Mouse (Mus musculus) heart, embryonic 14.5 days (tissue): ENCODE results near the gene Aldh16a1. TPM values are rescaled to one million over a fixed set of nuclear protein-coding genes. Genes with fewer than 3 reads are reported as not detected.

Source experiments
- ATAC-seq: fragments of 200-750 bp; cut with Nextera tagmentation; 2 replicates; pipeline ENCODE4 v1.8.0; 2017; ENCODE audit warnings: low read depth, moderate TSS enrichment; ENCODE audit not compliant: insufficient number of reproducible peaks, insufficient read depth, low FRiP score
- H3K27ac ChIP-seq, 2 experiments: fragments of 200-500 bp in 1 of 2; fragments of 300-500 bp in 1 of 2; sonication (generic) in 1 of 2; replicated peaks in 1 of 2; 2 replicates each; pipeline ENCODE4 v1.5.1; 2012 to 2014; ENCODE audit warnings: low read depth in 2 of 2, low read length in 2 of 2, control low read depth in 1 of 2, mild to moderate bottlenecking in 1 of 2, mixed read lengths in 1 of 2; ENCODE audit not compliant: control insufficient read depth in 1 of 2, insufficient read depth in 1 of 2
- H3K27me3 ChIP-seq: fragments of 300-500 bp; sonication (generic); 2 replicates; pipeline ENCODE4 v1.6.1; 2014; ENCODE audit warnings: mild to moderate bottlenecking, low read length, control low read depth; ENCODE audit not compliant: control insufficient read depth, insufficient read depth
- H3K36me3 ChIP-seq: fragments of 300-500 bp; sonication (generic); 2 replicates; pipeline ENCODE4 v1.6.1; 2014; ENCODE audit warnings: mild to moderate bottlenecking, control low read depth, low read length, mixed read lengths; ENCODE audit not compliant: control insufficient read depth, insufficient read depth
- H3K4me1 ChIP-seq, 2 experiments: fragments of 200-500 bp in 1 of 2; fragments of 300-500 bp in 1 of 2; sonication (generic) in 1 of 2; 2 replicates each; pipeline ENCODE4 v1.6.1; 2012 to 2014; ENCODE audit warnings: low read length in 2 of 2, control low read depth in 1 of 2, mixed read lengths in 1 of 2; ENCODE audit not compliant: control insufficient read depth in 2 of 2, insufficient read depth in 2 of 2
- H3K4me2 ChIP-seq: fragments of 300-500 bp; sonication (generic); 2 replicates; pipeline ENCODE4 v1.6.1; 2014; ENCODE audit warnings: mild to moderate bottlenecking, low read length
- H3K4me3 ChIP-seq, 2 experiments: fragments of 200-500 bp in 1 of 2; fragments of 300-500 bp in 1 of 2; sonication (generic) in 1 of 2; 2 replicates each; pipeline ENCODE4 v1.5.1; 2012 to 2014; ENCODE audit warnings: low read length in 2 of 2, mild to moderate bottlenecking in 2 of 2, control low read depth in 1 of 2, low read depth in 1 of 2, moderate library complexity in 1 of 2; ENCODE audit not compliant: control insufficient read depth in 1 of 2, insufficient read depth in 1 of 2
- H3K9ac ChIP-seq: fragments of 300-500 bp; sonication (generic); 2 replicates; pipeline ENCODE4 v1.6.1; 2014; ENCODE audit warnings: mild to moderate bottlenecking, low read length
- H3K9me3 ChIP-seq: fragments of 300-500 bp; sonication (generic); 2 replicates; pipeline ENCODE4 v1.6.1; 2016; ENCODE audit warnings: low read length, control low read depth; ENCODE audit not compliant: control insufficient read depth
- WGBS: fragments of 180-500 bp; shearing (Covaris S2); extraction: QIAGEN DNeasy Blood & Tissue Kit; methylation state at CpG from one replicate; pipeline ENCODE4 v1.1.7; 2014; 5-methylcytosine and 5-hydroxymethylcytosine counted together
- microRNA counts: library from miRNA; unstranded; fragments of <30 nt; microRNA quantifications from one replicate; lab custom pipeline; 2016
- microRNA-seq: library from miRNA; unstranded; fragments of <30 nt; microRNA quantifications from one replicate; pipeline ENCODE4, GENCODE M21; 2016
- polyA plus RNA-seq: library from polyadenylated mRNA; unstranded; fragments of >200 nt; fragmentation: Nextera tagmentation; extraction: Ambion mirVana; gene quantifications from 2 replicates; pipeline ENCODE4 v1.2.1, GENCODE M21; 2014

The Aldh16a1 gene
- polyA plus RNA-seq, 1 experiment from 2014 or later, result 31.2 TPM

DNA sequence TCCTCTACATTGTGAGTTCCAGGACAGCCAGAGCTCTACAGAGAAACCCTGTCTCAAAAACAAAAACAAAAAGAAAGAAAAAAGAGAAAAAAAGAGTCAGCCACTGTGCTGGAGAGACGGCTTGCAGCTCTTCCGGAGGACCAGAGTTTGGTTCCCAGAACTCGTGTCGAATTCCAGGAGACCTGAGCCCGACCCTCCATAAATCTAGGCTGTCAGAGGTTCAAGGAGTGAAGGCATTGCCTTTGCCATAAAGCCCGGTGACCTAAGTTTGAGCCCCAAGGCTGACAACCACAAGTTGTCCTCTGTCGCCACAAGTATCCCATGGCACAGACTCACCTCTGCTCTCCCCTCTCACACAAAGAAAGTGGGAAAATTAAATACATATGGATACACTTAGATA lies 60.3 kb downstream of the Aldh16a1 start:
- H3K9ac ChIP-seq, result no peak overlapping the region
- H3K27ac ChIP-seq, result no peak overlapping the region

GRCm38 (mm10) chr7:45093516-45093905 lies 60.9 kb downstream of the Aldh16a1 start:
- ATAC-seq, result no peak

More for the DNA sequence above, 60.3 kb downstream of the Aldh16a1 start:
- Histone ChIP-seq H3K4me1 (peaks cover 7 to 14% of the 10 kb centered on the region in 2 experiments; a peak in 2 of 4 replicates), H3K9me3 (no peaks in the 10 kb centered on the region), H3K4me3 (no peak overlapping the region), H3K36me3 (no peaks in the 10 kb centered on the region), H3K4me2 (no peak overlapping the region), H3K27me3 (no peaks in the 10 kb centered on the region)
- ATAC-seq, result no peak
- 58% methylated on average over 7 of the region's 7 CpGs for WGBS

DNA sequence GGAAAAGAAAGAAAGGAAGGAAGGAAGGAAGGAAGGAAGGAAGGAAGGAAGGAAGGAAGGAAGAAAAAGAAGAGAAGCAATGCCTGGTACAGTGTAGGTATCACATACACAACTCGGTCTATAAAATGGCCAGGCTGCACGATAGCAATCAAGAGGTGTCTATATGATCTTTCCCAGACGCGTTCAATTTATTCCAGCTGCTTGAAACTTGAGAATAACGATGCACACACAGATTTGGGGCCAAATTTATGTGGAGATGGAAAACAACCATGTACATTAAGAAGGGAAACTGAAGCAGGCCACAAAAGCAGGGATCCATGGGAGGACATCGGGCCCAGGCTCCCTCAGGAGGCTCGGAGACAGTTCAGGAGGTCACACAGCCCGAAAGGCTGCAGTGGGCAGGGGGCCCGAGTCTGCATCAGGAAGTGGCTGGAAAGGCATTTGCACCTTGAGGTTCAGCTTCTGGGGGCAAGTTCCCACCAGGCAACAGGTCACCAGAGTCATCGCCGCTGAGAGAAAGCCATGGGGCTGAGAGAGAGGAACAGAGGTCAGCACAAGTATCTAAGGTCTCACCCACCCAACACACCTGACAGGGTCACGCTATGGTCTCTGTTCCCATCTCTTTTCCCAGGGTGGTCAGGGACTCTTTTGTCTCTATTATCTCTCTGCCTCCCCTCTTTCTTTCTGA lies 61.4 kb downstream of the Aldh16a1 start:
- Histone ChIP-seq H3K36me3 (peaks cover 10% of the 10 kb centered on the region), H3K4me2 (no peak overlapping the region), H3K9me3 (no peaks in the 10 kb centered on the region), H3K9ac (0 out of 2 replicates have a peak overlapping the region, but pooled peaks have one; percentile 21), H3K4me3 (no peak overlapping the region), H3K4me1 (peaks cover 7 to 14% of the 10 kb centered on the region in 2 experiments; a peak in 2 of 4 replicates), H3K27ac (peak overlapping the region in 1 of 2 experiments; percentile 82; a peak in 2 of 4 replicates), H3K27me3 (no peaks in the 10 kb centered on the region)
- 57% methylated on average over 12 of the region's 12 CpGs for WGBS
- no peak for ATAC-seq

More at GRCm38 (mm10) chr7:45093516-45093905, 60.9 kb downstream of the Aldh16a1 start:
- peaks cover 5% of the 10 kb centered on the region for H3K36me3 ChIP-seq
- H3K9me3 ChIP-seq, result no peaks in the 10 kb centered on the region
- WGBS, result 36% methylated on average over 18 of the region's 18 CpGs
- H3K9ac ChIP-seq, result no peak overlapping the region
- peaks cover 7 to 14% of the 10 kb centered on the region in 2 experiments; a peak in 2 of 4 replicates for H3K4me1 ChIP-seq
- H3K4me2 ChIP-seq, result no peak overlapping the region
- no peak overlapping the region for H3K4me3 ChIP-seq
- H3K27me3 ChIP-seq, result no peaks in the 10 kb centered on the region
- no peak overlapping the region for H3K27ac ChIP-seq

DNA sequence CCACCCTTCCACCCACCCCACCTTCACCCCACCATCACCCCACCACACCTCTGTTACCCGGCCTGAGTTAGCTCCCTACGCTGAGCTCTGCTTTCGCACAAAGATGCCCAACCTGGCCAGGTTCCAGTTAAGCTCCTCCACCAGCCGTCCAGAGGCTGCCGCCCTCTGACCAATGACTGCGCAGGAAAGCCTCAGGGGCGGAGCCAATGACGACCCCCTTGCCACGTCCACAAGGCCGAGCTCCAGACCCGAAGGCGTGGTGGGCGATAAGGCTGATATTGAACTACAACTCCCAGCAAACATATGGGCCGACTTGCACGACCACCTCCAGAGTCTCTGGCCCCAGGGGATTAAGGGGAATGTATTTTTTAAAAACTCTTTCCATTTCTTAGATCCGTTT lies 62.3 kb downstream of the Aldh16a1 start, which contains the start of gene Rcn3:
TSS of gene Rcn3 (minus strand) at position 174 of the 400 bp plus-strand sequence.
- H3K27me3 ChIP-seq, result no peaks in the 10 kb centered on the region
- H3K9me3 ChIP-seq, result no peaks in the 10 kb centered on the region
- peak; percentile 93 for ATAC-seq
- peak within 1 kb of the TSS; percentile 78 for H3K9ac ChIP-seq
- peaks cover 7 to 14% of the 10 kb centered on the region in 2 experiments; a peak in 2 of 4 replicates for H3K4me1 ChIP-seq
- H3K27ac ChIP-seq, result peak within 1 kb of the TSS; percentile 81 to 82
- WGBS, result under 1% methylated on average over 16 of the region's 16 CpGs
- H3K4me3 ChIP-seq, result peak within 1 kb of the TSS; percentile 52
- H3K4me2 ChIP-seq, result peak within 1 kb of the TSS; percentile 68
- peaks cover 19% of the 10 kb centered on the region for H3K36me3 ChIP-seq

DNA sequence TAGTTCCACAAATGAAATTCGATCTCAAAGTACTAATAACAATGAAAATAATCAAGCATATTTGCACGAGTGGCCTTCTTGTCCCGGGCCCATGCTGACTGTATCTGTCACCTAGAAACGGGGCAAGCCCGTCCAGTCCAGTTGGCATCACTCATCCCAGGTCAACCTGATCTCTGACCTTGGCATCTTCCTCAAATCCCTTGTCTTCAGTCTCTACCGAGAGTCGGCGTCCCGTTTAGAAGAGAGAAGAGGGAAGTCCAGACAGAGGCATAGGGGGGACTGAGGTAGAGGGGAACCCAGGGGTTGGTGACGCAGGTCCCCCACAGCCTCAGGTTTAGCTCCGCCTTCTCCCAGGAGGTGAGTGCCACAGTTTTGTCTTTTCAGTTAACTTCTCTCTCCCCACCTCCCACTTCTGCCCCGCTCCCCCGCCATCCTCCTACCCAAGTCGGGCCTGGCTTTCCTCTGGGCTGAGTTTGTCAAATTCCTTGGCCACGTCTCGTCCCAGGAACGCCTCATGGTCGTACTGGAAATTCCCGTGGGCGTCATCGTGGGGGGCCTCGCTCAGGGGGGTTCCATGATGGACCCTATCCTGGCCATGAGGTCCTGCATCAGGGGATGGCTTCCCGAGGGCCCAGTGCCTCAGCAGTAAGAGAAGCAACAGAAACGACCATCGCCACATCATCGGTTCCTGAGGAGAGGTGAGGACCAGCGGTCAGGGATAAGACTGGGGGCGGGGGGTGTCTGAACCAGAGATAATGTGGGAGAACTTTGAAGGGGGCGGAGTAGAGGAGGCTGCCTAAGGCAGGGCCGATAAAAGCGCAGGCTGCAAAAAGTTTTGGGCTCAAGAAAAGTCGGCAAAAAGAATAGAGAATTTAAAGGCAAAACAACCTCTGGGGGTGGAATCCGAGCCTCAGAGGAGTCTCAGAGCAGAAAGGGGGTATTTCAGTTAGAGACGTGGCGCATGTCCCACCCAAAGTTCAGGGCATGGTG lies 63.1 kb downstream of the Aldh16a1 start:
- Histone ChIP-seq H3K4me3 (peak overlapping the region; percentile 52), H3K27me3 (no peaks in the 10 kb centered on the region), H3K4me2 (peak overlapping the region; percentile 68), H3K27ac (peak overlapping the region; percentile 81 to 82), H3K9ac (peak overlapping the region; percentile 78), H3K4me1 (peaks cover 7 to 14% of the 10 kb centered on the region in 2 experiments; a peak in 2 of 4 replicates), H3K9me3 (no peaks in the 10 kb centered on the region), H3K36me3 (peaks cover 27% of the 10 kb centered on the region)
- peak; percentile 55; the same call in 1 of the 2 replicates for ATAC-seq
- WGBS, result 11% methylated on average over 35 of the region's 35 CpGs

MicroRNAs within 50 kb of the gene (microRNA counts, 519-probe panel; counts per million panel counts)
- 322 counts per million, percentile 70 among the panel's probes with 10 or more counts for microRNA mmu-miR-150 (lab: Ali Mortazavi, UCI)

Small RNA genes within 50 kb of the gene (microRNA-seq; reads per million reads assigned to microRNA genes)
- 16.8 reads per million, percentile 29 among the genes with 10 or more reads in this experiment for gene Mir150
- gene Mir5121, result 9.5 reads per million, percentile 21 among the genes with 10 or more reads in this experiment
- gene Mir7055, result not detected

Other genes starting within 250 kb of the Aldh16a1 start
- 54.0 and 58.8 TPM in 2 replicates for gene Ap2a1, start 225.1 kb downstream of the Aldh16a1 start, polyA plus RNA-seq
- not detected in 2 replicates for gene Tsks, start 211.4 kb downstream of the Aldh16a1 start, polyA plus RNA-seq
- 8.0 and 11.1 TPM in 2 replicates for gene Cpt1c, start 179.7 kb downstream of the Aldh16a1 start, polyA plus RNA-seq
- gene Prmt1, start 168.0 kb downstream of the Aldh16a1 start, polyA plus RNA-seq, result 134 and 145 TPM in 2 replicates
- gene Irf3, start 156.9 kb downstream of the Aldh16a1 start, polyA plus RNA-seq, result 57.6 and 60.9 TPM in 2 replicates
- 34.7 and 35.4 TPM in 2 replicates for gene Bcl2l12, start 155.9 kb downstream of the Aldh16a1 start, polyA plus RNA-seq
- 36.2 and 36.8 TPM in 2 replicates for gene Scaf1, start 138.2 kb downstream of the Aldh16a1 start, polyA plus RNA-seq
- 98.6 and 108 TPM in 2 replicates for gene Rras, start 136.6 kb downstream of the Aldh16a1 start, polyA plus RNA-seq
- gene Prr12, start 101.7 kb downstream of the Aldh16a1 start, polyA plus RNA-seq, result 6.7 and 8.7 TPM in 2 replicates
- 48.5 and 53.8 TPM in 2 replicates for gene Nosip, start 92.2 kb downstream of the Aldh16a1 start, polyA plus RNA-seq
- 13.4 and 14.5 TPM in 2 replicates for gene Prrg2, start 91.9 kb downstream of the Aldh16a1 start, polyA plus RNA-seq
- gene Rcn3, start 62.4 kb downstream of the Aldh16a1 start, polyA plus RNA-seq, result 218 and 262 TPM in 2 replicates
- 50.5 and 53.8 TPM in 2 replicates for gene Fcgrt, start 50.7 kb downstream of the Aldh16a1 start, polyA plus RNA-seq
- 1,053 and 1,103 TPM in 2 replicates for gene Rps11, start 30.1 kb downstream of the Aldh16a1 start, polyA plus RNA-seq
- 878 and 918 TPM in 2 replicates for gene Rpl13a, start 25.8 kb downstream of the Aldh16a1 start, polyA plus RNA-seq
- 0.34 and 0.58 TPM in 2 replicates for gene Gm45713, start 18.4 kb downstream of the Aldh16a1 start, polyA plus RNA-seq
- gene Flt3l, start 18.2 kb downstream of the Aldh16a1 start, polyA plus RNA-seq, result 1.3 and 1.4 TPM in 2 replicates
- 86.3 and 94.5 TPM in 2 replicates for gene Pih1d1, start 281 bp downstream of the Aldh16a1 start, polyA plus RNA-seq
- gene Slc17a7, start 9.4 kb upstream of the Aldh16a1 start, polyA plus RNA-seq, result 5.3 and 7.8 TPM in 2 replicates
- not detected in 2 replicates for gene Gfy, start 25.0 kb upstream of the Aldh16a1 start, polyA plus RNA-seq
- 0.61 TPM in 1 of 2 replicates, not detected in the other for gene Pth2, start 26.4 kb upstream of the Aldh16a1 start, polyA plus RNA-seq
- 0.32 and 0.54 TPM in 2 replicates for gene Ccdc155, start 50.3 kb upstream of the Aldh16a1 start, polyA plus RNA-seq
- 0.65 and 1.7 TPM in 2 replicates for gene Dkkl1, start 57.6 kb upstream of the Aldh16a1 start, polyA plus RNA-seq
- 106 and 111 TPM in 2 replicates for gene Tead2, start 61.2 kb upstream of the Aldh16a1 start, polyA plus RNA-seq
- gene Cd37, start 84.5 kb upstream of the Aldh16a1 start, polyA plus RNA-seq, result 1.7 and 1.9 TPM in 2 replicates
- gene Slc6a16, start 86.5 kb upstream of the Aldh16a1 start, polyA plus RNA-seq, result 0.38 TPM in 1 of 2 replicates, not detected in the other
- not detected in 2 replicates for gene Slc6a21, start 122.9 kb upstream of the Aldh16a1 start, polyA plus RNA-seq
- gene Trpm4, start 179.2 kb upstream of the Aldh16a1 start, polyA plus RNA-seq, result 11.1 and 12.4 TPM in 2 replicates
- gene Hrc, start 180.7 kb upstream of the Aldh16a1 start, polyA plus RNA-seq, result 24.1 and 28.3 TPM in 2 replicates
- 2.7 and 2.8 TPM in 2 replicates for gene Ppfia3, start 212.4 kb upstream of the Aldh16a1 start, polyA plus RNA-seq
- 1.0 and 1.1 TPM in 2 replicates for gene Lin7b, start 216.0 kb upstream of the Aldh16a1 start, polyA plus RNA-seq
- gene Snrnp70, start 241.2 kb upstream of the Aldh16a1 start, polyA plus RNA-seq, result 64.1 and 65.2 TPM in 2 replicates